Mouse (Mus musculus) neural tube, embryonic 11.5 days (tissue): Measurements from ENCODE around the gene Tmem121. TPM values are rescaled to one million over a fixed set of nuclear protein-coding genes. Genes with fewer than 3 reads are reported as not detected.

ENCODE experiments used
- ATAC-seq: fragments of 200-750 bp; cut with Nextera tagmentation; 2 replicates; pipeline ENCODE4 v1.8.0; 2017; ENCODE audit warnings: moderate number of reproducible peaks, mild to moderate bottlenecking, moderate TSS enrichment, moderate library complexity; ENCODE audit not compliant: insufficient read depth, low FRiP score, low TSS enrichment
- DNase-seq: peaks from one replicate; pipeline ENCODE4 v3.0.0-alpha.2; 2015; ENCODE audit warnings: low spot score
- H3K27ac ChIP-seq: fragments of 300-500 bp; sonication (generic); 2 replicates; pipeline ENCODE4 v1.5.1; 2014; ENCODE audit warnings: low read depth, mild to moderate bottlenecking, low read length
- H3K27me3 ChIP-seq: fragments of 300-500 bp; sonication (generic); 2 replicates; pipeline ENCODE4 v1.6.1; 2014; ENCODE audit warnings: mild to moderate bottlenecking, low read length, mixed read lengths; ENCODE audit not compliant: control insufficient read depth, insufficient read depth
- H3K36me3 ChIP-seq: fragments of 300-500 bp; sonication (generic); 2 replicates; pipeline ENCODE4 v1.6.1; 2014; ENCODE audit warnings: mild to moderate bottlenecking, low read length, moderate library complexity, mixed read lengths; ENCODE audit not compliant: control insufficient read depth, insufficient read depth
- H3K4me1 ChIP-seq: fragments of 300-500 bp; sonication (generic); 2 replicates; pipeline ENCODE4 v1.6.1; 2014; ENCODE audit warnings: low read length, mixed read lengths; ENCODE audit not compliant: control insufficient read depth, insufficient read depth
- H3K4me2 ChIP-seq: fragments of 300-500 bp; sonication (generic); 2 replicates; pipeline ENCODE4 v1.6.1; 2014; ENCODE audit warnings: low read depth, mild to moderate bottlenecking, moderate library complexity
- H3K4me3 ChIP-seq: fragments of 300-500 bp; sonication (generic); 2 replicates; pipeline ENCODE4 v1.5.1; 2014; ENCODE audit warnings: low read depth, low read length
- H3K9ac ChIP-seq: fragments of 300-500 bp; sonication (generic); 2 replicates; pipeline ENCODE4 v1.6.1; 2014; ENCODE audit warnings: mild to moderate bottlenecking, low read length
- H3K9me3 ChIP-seq: fragments of 300-500 bp; sonication (generic); 2 replicates; pipeline ENCODE4 v1.6.1; 2016; ENCODE audit warnings: low read length; ENCODE audit not compliant: control insufficient read depth
- WGBS: fragments of 180-500 bp; shearing (Covaris S2); extraction: QIAGEN DNeasy Blood & Tissue Kit; methylation state at CpG from one replicate; pipeline ENCODE4 v1.1.7; 2014; 5-methylcytosine and 5-hydroxymethylcytosine counted together
- polyA plus RNA-seq: library from polyadenylated mRNA; unstranded; fragments of >200 nt; fragmentation: Nextera tagmentation; extraction: Ambion mirVana; gene quantifications from 2 replicates; pipeline ENCODE4 v1.2.1, GENCODE M21; 2014

The Tmem121 gene
- polyA plus RNA-seq, 1 experiment from 2014 or later: 13.2 TPM

DNA sequence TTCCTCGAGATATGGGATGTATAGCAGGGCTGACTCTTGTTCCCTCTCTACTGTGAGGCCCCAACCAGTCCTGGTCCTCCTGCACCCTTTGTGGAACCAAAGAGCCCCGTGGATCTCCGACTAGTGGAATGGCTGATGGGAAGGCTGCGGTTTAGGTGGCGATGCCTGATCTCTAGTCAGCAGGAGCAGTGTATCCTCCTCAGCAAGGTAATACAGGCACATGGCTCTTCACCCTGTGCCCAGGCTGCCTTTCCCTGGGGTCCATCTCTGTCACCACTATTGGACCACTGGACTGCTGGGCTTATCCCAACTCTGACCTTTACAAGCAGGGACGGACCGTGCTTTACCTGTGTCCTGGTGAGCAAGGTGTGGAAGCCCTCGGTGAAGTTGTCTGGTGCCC is 28.2 kb upstream of the Tmem121 start:
- Histone ChIP-seq H3K4me3 (no peak overlapping the region), H3K9me3 (no peaks in the 10 kb centered on the region), H3K9ac (no peak overlapping the region; the same call in 1 of the 2 replicates), H3K4me2 (peak overlapping the region; percentile 82), H3K27ac (no peak overlapping the region), H3K4me1 (peaks cover 9% of the 10 kb centered on the region), H3K27me3 (peaks cover 6% of the 10 kb centered on the region; the same call in 1 of the 2 replicates), H3K36me3 (peaks cover 5% of the 10 kb centered on the region; the same call in 1 of the 2 replicates)
- DNase-seq (no peak), ATAC-seq (no peak)
- 91% methylated on average over 8 of the region's 8 CpGs for whole genome bisulfite sequencing

- no peaks in the 10 kb centered on the region for H3K9me3 ChIP-seq
- H3K36me3 ChIP-seq: peaks cover 5% of the 10 kb centered on the region; the same call in 1 of the 2 replicates
- H3K4me3 ChIP-seq: no peak overlapping the region
- no peak for ATAC-seq
- 0 out of 2 replicates have a peak, but pooled peaks cover 4% of the 10 kb centered on the region for H3K27me3 ChIP-seq
- WGBS: 94% methylated on average over 8 of the region's 8 CpGs
- no peak overlapping the region for H3K27ac ChIP-seq
- no peak for DNase-seq
- no peak overlapping the region for H3K9ac ChIP-seq
- peaks cover 9% of the 10 kb centered on the region for H3K4me1 ChIP-seq
- no peak overlapping the region for H3K4me2 ChIP-seq
Observed at GRCm38 (mm10) chr12:113157971-113158370, 27.8 kb upstream of the Tmem121 start.

- 0 out of 2 replicates have a peak, but pooled peaks have one; percentile 2 for ATAC-seq
- WGBS: 79% methylated on average over 11 of the region's 11 CpGs
Observed at GRCm38 (mm10) chr12:113163561-113164006, 22.1 kb upstream of the Tmem121 start.

DNA sequence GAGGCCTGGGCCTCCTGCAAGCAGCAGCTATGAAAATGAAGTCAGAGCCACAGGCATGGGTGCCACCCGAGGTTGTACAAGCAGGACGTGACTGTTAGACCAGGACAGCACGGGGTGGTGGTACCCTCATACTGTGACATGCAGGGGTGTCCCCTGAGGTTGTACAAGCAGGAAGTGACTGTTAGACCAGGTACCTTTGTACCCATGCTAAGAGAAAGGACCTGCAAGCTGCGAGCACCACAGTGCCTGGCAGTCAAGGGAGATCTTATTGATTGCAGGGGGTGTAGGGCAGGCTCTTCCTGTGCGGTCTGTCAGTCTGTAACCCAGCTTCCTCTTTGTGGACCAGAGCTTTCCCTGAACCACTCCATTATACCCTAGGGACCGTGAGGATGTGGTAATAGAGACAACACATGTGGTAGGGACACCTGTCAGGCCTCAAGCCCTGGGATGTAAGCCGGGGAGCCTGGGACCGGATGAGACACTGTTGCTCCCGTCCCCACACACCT is 17.6 kb upstream of the Tmem121 start:
- 86% methylated on average over 9 of the region's 9 CpGs for WGBS
- Histone ChIP-seq H3K27me3 (no peaks in the 10 kb centered on the region), H3K4me1 (no peaks in the 10 kb centered on the region), H3K36me3 (no peaks in the 10 kb centered on the region), H3K9ac (no peak overlapping the region), H3K9me3 (no peaks in the 10 kb centered on the region), H3K27ac (no peak overlapping the region), H3K4me3 (no peak overlapping the region), H3K4me2 (no peak overlapping the region)
- no peak for ATAC-seq
- no peak for DNase-seq

More at GRCm38 (mm10) chr12:113163561-113164006, 22.1 kb upstream of the Tmem121 start:
- Histone ChIP-seq H3K9me3 (no peaks in the 10 kb centered on the region), H3K9ac (no peak overlapping the region), H3K36me3 (peaks cover 5% of the 10 kb centered on the region; the same call in 1 of the 2 replicates), H3K4me2 (no peak overlapping the region), H3K27me3 (no peaks in the 10 kb centered on the region), H3K27ac (no peak overlapping the region; the same call in 1 of the 2 replicates), H3K4me1 (no peaks in the 10 kb centered on the region), H3K4me3 (no peak overlapping the region)
- no peak for DNase-seq

- Histone ChIP-seq H3K9me3 (no peaks in the 10 kb centered on the region), H3K27ac (no peak overlapping the region), H3K4me2 (no peak overlapping the region), H3K4me3 (no peak overlapping the region), H3K9ac (no peak overlapping the region), H3K36me3 (no peaks in the 10 kb centered on the region), H3K4me1 (no peaks in the 10 kb centered on the region), H3K27me3 (no peaks in the 10 kb centered on the region)
- DNase-seq (no peak), ATAC-seq (no peak)
- WGBS: 89% methylated on average over 18 of the region's 18 CpGs
Observed at GRCm38 (mm10) chr12:113176960-113177725, 8.6 kb upstream of the Tmem121 start.

- Histone ChIP-seq H3K9ac (no peak overlapping the region), H3K4me1 (peaks cover 6% of the 10 kb centered on the region; the same call in 1 of the 2 replicates), H3K27me3 (no peaks in the 10 kb centered on the region), H3K4me2 (no peak overlapping the region), H3K27ac (no peak overlapping the region), H3K9me3 (no peaks in the 10 kb centered on the region), H3K36me3 (no peaks in the 10 kb centered on the region), H3K4me3 (no peak overlapping the region)
- ATAC-seq (no peak), DNase-seq (no peak)
- 58% methylated on average over 4 of the region's 4 CpGs for WGBS
Observed at GRCm38 (mm10) chr12:113181020-113181419, 4.7 kb upstream of the Tmem121 start.

DNA sequence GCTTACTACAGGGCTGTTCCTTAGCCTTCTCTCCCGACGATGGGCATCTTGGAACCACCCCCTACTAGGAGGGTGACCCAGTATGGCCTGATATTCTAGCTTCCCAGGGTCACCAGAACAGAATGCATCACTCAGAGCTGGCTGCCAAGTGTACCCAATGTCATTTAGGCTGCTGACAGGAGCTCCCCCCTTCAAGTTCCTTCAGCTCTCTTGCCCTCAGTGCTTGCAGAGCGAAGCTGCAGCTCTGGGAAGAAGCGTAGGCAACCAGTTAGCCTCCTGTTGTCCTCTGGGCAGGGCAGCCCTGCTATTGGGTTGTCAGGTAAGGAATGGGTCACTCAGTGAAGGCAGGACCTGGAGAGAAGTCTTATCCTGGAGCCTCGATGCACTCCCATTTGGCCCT is 785 bp upstream of the Tmem121 start:
- Histone ChIP-seq H3K27ac (no peak overlapping the region), H3K4me2 (no peak overlapping the region), H3K36me3 (0 out of 2 replicates have a peak, but pooled peaks cover 2% of the 10 kb centered on the region), H3K4me1 (peaks cover 19% of the 10 kb centered on the region), H3K9me3 (no peaks in the 10 kb centered on the region), H3K4me3 (no peak overlapping the region), H3K9ac (no peak overlapping the region), H3K27me3 (no peaks in the 10 kb centered on the region)
- ATAC-seq (no peak), DNase-seq (no peak)
- 62% methylated on average over 5 of the region's 5 CpGs for WGBS

GRCm38 (mm10) chr12:113186326-113187010 is 738 bp downstream of the Tmem121 start:
- Histone ChIP-seq H3K4me3 (peak overlapping the region; percentile 64), H3K27ac (no peak overlapping the region), H3K4me1 (peaks cover 19% of the 10 kb centered on the region), H3K4me2 (peak overlapping the region; percentile 85), H3K27me3 (no peaks in the 10 kb centered on the region), H3K9me3 (no peaks in the 10 kb centered on the region), H3K9ac (peak overlapping the region; percentile 76), H3K36me3 (0 out of 2 replicates have a peak, but pooled peaks cover 2% of the 10 kb centered on the region)
- WGBS: 35% methylated on average over 12 of the region's 12 CpGs
- ATAC-seq (0 out of 2 replicates have a peak, but pooled peaks have one; percentile 2), DNase-seq (peak; percentile 26)
